Mouse (Mus musculus) ES-E14 (cell line): ENCODE measurements around the gene Gpr149. TPM values are rescaled to one million over a fixed set of nuclear protein-coding genes. Genes with fewer than 3 reads are reported as not detected.

Source experiments
- DNase-seq: peaks from one replicate; pipeline ENCODE4 v3.0.0-alpha.2; 2013; ENCODE audit warnings: low read depth, low spot score
- H3K27ac ChIP-seq: 2 replicates; pipeline ENCODE4 v1.5.1; 2012; ENCODE audit warnings: low read depth, mild to moderate bottlenecking, low read length, moderate library complexity, mixed read lengths; ENCODE audit not compliant: poor library complexity, insufficient read depth, severe bottlenecking
- H3K36me3 ChIP-seq: 2 replicates; pipeline ENCODE4 v1.6.1; 2012; ENCODE audit warnings: mild to moderate bottlenecking, low read length, moderate library complexity, mixed read lengths; ENCODE audit not compliant: control insufficient read depth, poor library complexity, insufficient read depth, severe bottlenecking
- H3K4me1 ChIP-seq, 2 experiments: fragments of 150-350 bp in 1 of 2; sonication (generic) in 1 of 2; 2 replicates each; pipeline ENCODE4 v1.6.1; 2012; ENCODE audit warnings: low read length in 2 of 2, mild to moderate bottlenecking in 1 of 2, mixed read lengths in 1 of 2; ENCODE audit not compliant: control insufficient read depth in 2 of 2, insufficient read depth in 2 of 2, poor library complexity in 1 of 2
- H3K4me3 ChIP-seq, 2 experiments: fragments of 150-350 bp in 1 of 2; sonication (generic) in 1 of 2; 2 replicates each; pipeline ENCODE4 v1.5.1; 2012; ENCODE audit warnings: low read length in 2 of 2, low read depth in 1 of 2, mild to moderate bottlenecking in 1 of 2, mixed read lengths in 1 of 2; ENCODE audit not compliant: insufficient read depth in 1 of 2, poor library complexity in 1 of 2, severe bottlenecking in 1 of 2
- H3K9ac ChIP-seq: 2 replicates; pipeline ENCODE4 v1.6.1; 2012; ENCODE audit warnings: low read depth, mild to moderate bottlenecking, low read length, mixed read lengths; ENCODE audit not compliant: poor library complexity, insufficient read depth, severe bottlenecking
- H3K9me3 ChIP-seq: fragments of 150-350 bp; sonication (generic); 2 replicates; pipeline ENCODE4 v1.6.1; 2012; ENCODE audit warnings: low read depth, mild to moderate bottlenecking, low read length; ENCODE audit not compliant: control insufficient read depth, insufficient read depth
- CHD2 ChIP-seq: IDR thresholded peaks from 2 replicates; pipeline ENCODE4 v1.6.1; 2014; ENCODE audit warnings: mild to moderate bottlenecking, low read depth, low read length, inconsistent platforms
- HCFC1 ChIP-seq: IDR thresholded peaks from 2 replicates; pipeline ENCODE4 v1.6.1; 2012; ENCODE audit warnings: low read length, inconsistent platforms, borderline replicate concordance; ENCODE audit not compliant: insufficient read depth
- MAFK ChIP-seq: IDR thresholded peaks from 2 replicates; pipeline ENCODE4 v1.6.1; 2014; ENCODE audit warnings: mild to moderate bottlenecking, low read depth, low read length, inconsistent platforms; ENCODE audit not compliant: insufficient read depth
- ZC3H11A ChIP-seq: IDR thresholded peaks from 2 replicates; pipeline ENCODE4 v1.6.1; 2012; ENCODE audit warnings: low read depth, mild to moderate bottlenecking, inconsistent platforms, low read length, borderline replicate concordance
- ZNF384 ChIP-seq: IDR thresholded peaks from 2 replicates; pipeline ENCODE4 v1.6.1; 2012; ENCODE audit warnings: low read depth, low read length, inconsistent platforms
- in situ Hi-C, 2 experiments: fragments of 600-800 bp; cut with MboI; formaldehyde crosslinking; loops; one replicate each; pipeline ENCODE4 v1.15.1; 2025; ENCODE audit warnings: low sequenced_read_pairs in 2 of 2, inconsistent platforms in 1 of 2; ENCODE audit not compliant: unreplicated experiment in 2 of 2
- total RNA-seq: library from RNA; depleted of rRNA; stranded (reverse); fragments of 300-350 nt; gene quantifications from 2 replicates; pipeline ENCODE4 v1.2.3, GENCODE M21; 2012

Gene Gpr149
- total RNA-seq, 1 experiment = 0.13 TPM

- H3K9ac ChIP-seq = no peak overlapping the region
- TF ChIP-seq HCFC1 (no peak), CHD2 (no peak), ZC3H11A (no peak), ZNF384 (no peak), MAFK (no peak)
- DNase-seq = no peak
- in situ Hi-C loops = no loop called here
- no peaks in the 10 kb centered on the region for H3K9me3 ChIP-seq
- H3K27ac ChIP-seq = no peak overlapping the region
- H3K36me3 ChIP-seq = no peaks in the 10 kb centered on the region
- no peaks in the 10 kb centered on the region for H3K4me1 ChIP-seq
- no peak overlapping the region for H3K4me3 ChIP-seq
These were observed 77.8 kb downstream of the Gpr149 start for GRCm38 (mm10) chr3:62527160-62527559.

DNA sequence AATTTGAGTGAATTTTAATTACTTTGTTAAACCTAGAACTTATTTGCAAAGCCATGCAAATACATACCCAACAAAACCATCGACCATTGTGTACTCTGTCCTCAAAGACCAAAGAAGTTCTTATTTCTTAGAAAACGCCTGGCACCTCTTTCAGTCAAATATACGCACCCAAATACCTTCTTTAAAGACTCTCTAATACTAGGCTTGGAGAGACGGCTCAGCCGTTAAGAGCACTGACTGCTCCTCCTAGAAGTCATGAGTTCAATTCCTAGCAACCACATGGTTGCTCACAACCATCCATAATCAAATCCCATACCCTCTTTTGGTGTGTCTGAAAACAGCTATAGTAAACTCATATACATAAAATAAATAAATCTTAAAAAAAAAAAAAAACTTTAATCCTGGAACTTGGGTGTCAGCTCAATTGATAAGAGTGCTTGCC lies 97.7 kb downstream of the Gpr149 start:
- no peak for TF ChIP-seq HCFC1
- TF ChIP-seq ZNF384 = no peak
- no peak for TF ChIP-seq CHD2
- no peak for TF ChIP-seq MAFK
- no peak for TF ChIP-seq ZC3H11A
- DNase-seq = no peak
- Histone ChIP-seq H3K27ac (no peak overlapping the region), H3K9ac (no peak overlapping the region), H3K4me3 (peak overlapping the region; percentile 90 to 92), H3K36me3 (no peaks in the 10 kb centered on the region), H3K9me3 (no peaks in the 10 kb centered on the region), H3K4me1 (no peaks in the 10 kb centered on the region; a peak in 1 of 4 replicates)
- in situ Hi-C loops = no loop called here

GRCm38 (mm10) chr3:62506488-62507205 lies 98.3 kb downstream of the Gpr149 start, which contains the start of gene Dhx36:
TSS of gene Dhx36 (minus strand) at chr3:62507004.
- Histone ChIP-seq H3K9me3 (no peaks in the 10 kb centered on the region), H3K27ac (peak within 1 kb of the TSS; percentile 38), H3K36me3 (no peaks in the 10 kb centered on the region), H3K4me3 (peak within 1 kb of the TSS; percentile 90 to 92), H3K4me1 (no peaks in the 10 kb centered on the region; a peak in 1 of 4 replicates), H3K9ac (peak within 1 kb of the TSS; percentile 93)
- DNase-seq = peak; percentile 91
- in situ Hi-C loops = no loop called here
- TF ChIP-seq CHD2 (no peak), ZC3H11A (no peak), HCFC1 (peak; percentile 64; the same call in 1 of the 2 replicates)

- in situ Hi-C loops = no loop called here
- Histone ChIP-seq H3K9me3 (no peaks in the 10 kb centered on the region), H3K9ac (peak overlapping the region; percentile 42; the same call in 1 of the 2 replicates), H3K4me3 (peak overlapping the region; percentile 90 to 92), H3K4me1 (no peaks in the 10 kb centered on the region; a peak in 1 of 4 replicates), H3K36me3 (no peaks in the 10 kb centered on the region; the same call in 1 of the 2 replicates), H3K27ac (no peak overlapping the region)
- TF ChIP-seq HCFC1 = no peak
- TF ChIP-seq CHD2 = no peak
- TF ChIP-seq MAFK = no peak
- no peak for TF ChIP-seq ZNF384
- TF ChIP-seq ZC3H11A = no peak
- no peak for DNase-seq
These were observed 99.6 kb downstream of the Gpr149 start for GRCm38 (mm10) chr3:62505166-62505900.
